Mouse (Mus musculus): ENCODE measurements around the gene Wdr35.
"Not testable (repeated sequence)": the region's sequence is repeated elsewhere in the genome, so short reads cannot be mapped to it uniquely, and the experiment has no call there.

Wdr35 gene

GRCm38 (mm10) chr12:8973820-8974465, at the start of gene Wdr35:
Gene Wdr35 (plus strand): TSS chr12:8973892.
- peak; percentile 67 for DNase-seq (ENCODE audit: low spot score)

GRCm38 (mm10) chr12:8927652-8928051, 46.0 kb upstream of the Wdr35 start:
- no peak for DNase-seq (ENCODE audit: low spot score)

GRCm38 (mm10) chr12:8928766-8929165, 44.9 kb upstream of the Wdr35 start:
- no peak for DNase-seq (ENCODE audit: low spot score)

GRCm38 (mm10) chr12:8931083-8931482, 42.6 kb upstream of the Wdr35 start:
- DNase-seq (ENCODE audit: low spot score) = no peak

GRCm38 (mm10) chr12:8935349-8935748, 38.3 kb upstream of the Wdr35 start:
- peak; percentile 22 for DNase-seq (ENCODE audit: low spot score)

GRCm38 (mm10) chr12:8936210-8936609, 37.5 kb upstream of the Wdr35 start:
- DNase-seq (ENCODE audit: low spot score) = not testable (repeated sequence)

- DNase-seq (ENCODE audit: low spot score) = no peak
Observed at GRCm38 (mm10) chr12:8939490-8939889, 34.2 kb upstream of the Wdr35 start.

GRCm38 (mm10) chr12:8940011-8941005, 33.4 kb upstream of the Wdr35 start:
- no peak for DNase-seq (ENCODE audit: low spot score)

- no peak for DNase-seq (ENCODE audit: low spot score)
Observed at GRCm38 (mm10) chr12:8941131-8941615, 32.5 kb upstream of the Wdr35 start.

GRCm38 (mm10) chr12:8941699-8942392, 31.8 kb upstream of the Wdr35 start:
- no peak for DNase-seq (ENCODE audit: low spot score)

- DNase-seq (ENCODE audit: low spot score) = no peak
Observed at GRCm38 (mm10) chr12:8947163-8947562, 26.5 kb upstream of the Wdr35 start.

- DNase-seq (ENCODE audit: low spot score) = no peak
Observed at GRCm38 (mm10) chr12:8947714-8948464, 25.8 kb upstream of the Wdr35 start, which contains the start of gene Matn3. Gene Matn3 (plus strand): TSS chr12:8947929.

- no peak for DNase-seq (ENCODE audit: low spot score)
Observed at GRCm38 (mm10) chr12:8953136-8953535, 20.6 kb upstream of the Wdr35 start.

GRCm38 (mm10) chr12:8954161-8954561, 19.5 kb upstream of the Wdr35 start:
- DNase-seq (ENCODE audit: low spot score) = no peak

- no peak for DNase-seq (ENCODE audit: low spot score)
Observed at GRCm38 (mm10) chr12:8961607-8962316, 11.9 kb upstream of the Wdr35 start.

- DNase-seq (ENCODE audit: low spot score) = no peak
Observed at GRCm38 (mm10) chr12:8969828-8970227, 3.9 kb upstream of the Wdr35 start.

- no peak for DNase-seq (ENCODE audit: low spot score)
Observed at GRCm38 (mm10) chr12:8975076-8975475, 1.4 kb downstream of the Wdr35 start.

- DNase-seq (ENCODE audit: low spot score) = no peak
Observed at GRCm38 (mm10) chr12:8993231-8993630, 19.5 kb downstream of the Wdr35 start.

GRCm38 (mm10) chr12:8998318-8998717, 24.6 kb downstream of the Wdr35 start:
- no peak for DNase-seq (ENCODE audit: low spot score)

GRCm38 (mm10) chr12:9002038-9002648, 28.5 kb downstream of the Wdr35 start:
- no peak for DNase-seq (ENCODE audit: low spot score)

Measured in urinary bladder, postnatal 10 days (tissue).